Mouse (Mus musculus): ENCODE measurements around the gene Cped1. TPM values are rescaled to one million over a fixed set of nuclear protein-coding genes. Genes with fewer than 3 reads are reported as not detected.
"Not testable (repeated sequence)": the region's sequence is repeated elsewhere in the genome, so short reads cannot be mapped to it uniquely, and the experiment has no call there.

The Cped1 gene
- total RNA-seq, 2 experiments from 2014 or later: 2.2 TPM

- no peak for DNase-seq (ENCODE audit: low spot score in 2 of 2)
Measured at GRCm38 (mm10) chr6:22216276-22216973, 230.7 kb downstream of the Cped1 start.

DNA sequence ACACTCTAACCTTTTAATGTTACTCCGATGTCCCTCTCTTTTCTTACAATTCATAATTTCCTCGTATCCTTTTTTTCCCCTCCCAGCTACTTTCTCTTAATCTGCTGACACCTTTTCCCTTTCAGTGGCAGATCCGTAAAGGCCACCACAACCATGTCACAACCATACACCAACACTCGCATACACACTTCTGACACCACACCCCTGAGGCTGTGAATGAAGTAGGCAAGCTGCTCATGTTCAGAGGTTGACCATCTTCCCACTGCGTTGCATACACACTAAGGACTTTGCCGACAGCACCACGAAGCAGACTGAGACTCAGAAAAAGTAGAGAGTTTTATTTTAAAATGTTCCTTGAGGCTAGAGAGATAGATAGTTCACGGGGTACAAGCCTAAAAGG lies 235.4 kb downstream of the Cped1 start:
- no peak for DNase-seq (ENCODE audit: low spot score in 2 of 2)

- no peak for DNase-seq (ENCODE audit: low spot score in 2 of 2)
Measured at GRCm38 (mm10) chr6:22222087-22222486, 236.4 kb downstream of the Cped1 start.

DNA sequence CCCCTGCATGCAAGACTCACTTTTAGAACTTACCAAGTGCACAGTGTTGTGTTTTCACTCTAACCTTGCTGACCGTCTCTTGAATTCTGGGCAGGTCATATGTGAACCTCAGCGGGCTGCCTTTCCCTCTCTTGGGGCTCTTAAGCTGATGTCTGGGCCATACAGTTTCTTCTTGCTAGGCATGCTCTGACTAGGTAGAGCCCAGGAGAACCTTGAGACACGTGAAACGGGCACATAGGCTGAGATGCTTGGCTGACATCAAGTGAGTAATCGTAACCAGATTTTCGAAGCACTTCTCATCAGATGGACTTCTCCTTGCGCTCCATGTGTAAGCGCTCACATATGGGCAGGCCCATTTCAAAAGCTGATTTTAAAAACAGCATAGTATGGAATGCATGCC lies 237.2 kb downstream of the Cped1 start:
- DNase-seq (ENCODE audit: low spot score in 2 of 2): no peak

GRCm38 (mm10) chr6:22224351-22224750 lies 238.6 kb downstream of the Cped1 start:
- no peak for DNase-seq (ENCODE audit: low spot score in 2 of 2)

DNA sequence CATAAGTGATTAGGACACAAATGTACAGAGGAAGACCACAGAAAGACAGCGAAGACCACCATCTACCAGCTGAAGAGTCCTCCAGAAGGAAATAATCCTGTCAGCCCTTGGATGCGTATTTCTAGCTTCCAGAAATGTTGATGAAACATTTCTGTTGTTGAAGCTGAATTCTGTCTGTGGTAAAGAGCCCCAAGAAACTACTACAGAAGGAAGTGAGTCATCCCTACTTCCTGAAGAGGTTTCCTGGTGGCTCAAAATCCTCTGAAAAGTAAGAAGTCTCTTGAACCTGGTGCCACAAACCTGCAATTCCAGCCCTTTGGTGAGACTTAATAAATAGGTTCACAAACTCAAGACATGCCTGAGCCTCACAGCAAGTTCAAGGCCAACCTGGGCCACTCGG lies 245.5 kb downstream of the Cped1 start:
- DNase-seq (ENCODE audit: low spot score in 2 of 2): no peak

DNA sequence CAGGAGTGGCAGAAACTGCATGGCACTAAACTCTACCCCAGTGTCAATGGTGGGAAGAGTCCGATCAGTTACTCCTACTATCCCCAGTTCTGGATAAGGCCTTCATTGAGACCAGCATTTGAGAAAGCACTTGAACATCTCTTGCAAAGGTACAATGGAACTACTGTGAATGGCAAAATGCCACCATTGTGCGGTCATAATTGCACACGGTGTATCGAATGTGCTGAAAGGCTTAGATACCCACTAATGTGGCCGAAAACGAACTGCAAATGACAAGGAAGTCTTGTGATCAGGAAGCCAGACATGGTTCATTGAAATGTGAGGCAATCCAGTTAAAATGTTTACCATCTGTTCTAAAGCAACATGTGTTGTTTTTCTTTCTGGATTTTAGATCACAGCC lies 247.8 kb downstream of the Cped1 start:
- DNase-seq (ENCODE audit: low spot score in 2 of 2): no peak

DNA sequence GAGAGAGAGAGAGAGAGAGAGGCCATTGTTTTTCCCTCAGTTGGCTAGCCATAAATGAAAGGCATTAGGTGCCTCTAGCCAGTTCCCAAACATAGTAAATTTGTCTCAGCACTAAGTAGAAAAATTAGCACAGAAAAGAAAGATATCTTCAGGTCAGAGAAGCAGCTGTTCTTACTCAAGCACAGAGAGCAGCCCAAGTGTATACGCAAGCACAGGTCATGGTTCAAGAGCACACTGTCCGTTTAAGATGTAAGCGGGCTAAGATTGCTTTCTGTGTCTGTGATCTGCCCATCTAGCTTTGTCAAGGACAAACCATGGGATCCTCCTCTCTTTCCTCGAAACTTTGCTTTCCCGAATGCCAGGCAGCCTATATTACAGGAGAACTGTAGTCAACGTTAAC lies 249.4 kb downstream of the Cped1 start:
- DNase-seq (ENCODE audit: low spot score in 2 of 2): no peak

DNA sequence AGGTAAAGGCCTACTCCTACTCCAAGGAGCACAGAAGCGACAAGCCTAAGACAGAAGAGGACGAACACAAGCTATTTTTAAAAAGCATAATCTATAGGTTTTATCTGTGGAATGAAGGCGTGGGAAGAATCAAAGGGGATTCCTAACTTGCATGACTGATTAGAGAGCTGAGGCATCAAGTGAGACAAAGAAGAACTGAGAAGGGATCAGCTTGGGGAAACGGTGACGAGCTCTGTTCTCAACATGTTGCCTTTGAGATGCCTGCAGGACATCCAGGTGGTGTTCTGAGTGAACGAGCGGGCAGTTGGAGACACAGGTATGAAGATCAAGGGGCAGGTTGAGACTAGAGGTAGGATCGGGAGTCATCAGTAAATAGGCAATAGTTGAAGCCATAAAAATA lies 257.6 kb downstream of the Cped1 start:
- no peak for DNase-seq (ENCODE audit: low spot score in 2 of 2)

- DNase-seq (ENCODE audit: low spot score in 2 of 2): no peak
Measured at GRCm38 (mm10) chr6:22246696-22247095, 261.0 kb downstream of the Cped1 start.

DNA sequence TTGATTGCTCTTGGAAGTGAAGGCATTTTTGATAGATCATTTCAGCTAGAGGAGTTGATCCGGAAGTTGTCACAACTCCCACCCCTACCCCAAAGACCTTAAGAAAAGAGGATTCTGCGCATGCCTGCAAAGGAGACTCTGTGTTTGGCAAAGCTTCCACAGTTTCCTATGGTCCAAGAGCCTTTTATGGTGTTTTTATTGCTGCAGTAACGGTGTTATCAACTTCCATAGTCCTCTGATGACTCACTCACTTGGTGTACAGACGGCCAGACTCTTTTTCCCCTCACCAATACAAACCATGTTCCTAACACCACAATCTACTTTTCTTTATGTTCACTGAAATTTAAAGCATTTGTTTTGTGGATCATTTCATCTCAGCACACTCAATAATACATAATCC lies 273.1 kb downstream of the Cped1 start:
- no peak for DNase-seq (ENCODE audit: low spot score in 2 of 2)

- no peak for DNase-seq (ENCODE audit: low spot score in 2 of 2)
Measured at GRCm38 (mm10) chr6:22262519-22262918, 276.8 kb downstream of the Cped1 start.

GRCm38 (mm10) chr6:22264094-22264493 lies 278.4 kb downstream of the Cped1 start:
- not testable (repeated sequence) for DNase-seq (ENCODE audit: low spot score in 2 of 2)

DNA sequence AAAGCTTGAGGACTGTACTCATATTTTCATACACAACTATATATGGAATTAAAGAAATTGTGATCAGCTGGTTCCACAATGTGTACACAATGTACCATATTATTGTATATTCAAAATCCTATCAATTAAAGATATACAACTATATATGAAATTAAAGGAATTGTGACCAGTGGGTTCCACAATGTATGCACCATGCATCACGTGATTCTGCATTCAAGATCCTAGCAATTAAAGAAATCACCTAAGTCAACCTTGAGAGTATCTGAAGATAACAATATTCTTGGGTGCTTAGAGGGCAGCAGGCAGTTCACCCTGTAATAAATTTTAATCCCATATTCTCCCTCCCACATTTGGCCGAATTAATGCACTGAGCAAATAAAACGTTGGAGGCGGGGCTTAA lies 280.3 kb downstream of the Cped1 start:
- DNase-seq (ENCODE audit: low spot score in 2 of 2): no peak

DNA sequence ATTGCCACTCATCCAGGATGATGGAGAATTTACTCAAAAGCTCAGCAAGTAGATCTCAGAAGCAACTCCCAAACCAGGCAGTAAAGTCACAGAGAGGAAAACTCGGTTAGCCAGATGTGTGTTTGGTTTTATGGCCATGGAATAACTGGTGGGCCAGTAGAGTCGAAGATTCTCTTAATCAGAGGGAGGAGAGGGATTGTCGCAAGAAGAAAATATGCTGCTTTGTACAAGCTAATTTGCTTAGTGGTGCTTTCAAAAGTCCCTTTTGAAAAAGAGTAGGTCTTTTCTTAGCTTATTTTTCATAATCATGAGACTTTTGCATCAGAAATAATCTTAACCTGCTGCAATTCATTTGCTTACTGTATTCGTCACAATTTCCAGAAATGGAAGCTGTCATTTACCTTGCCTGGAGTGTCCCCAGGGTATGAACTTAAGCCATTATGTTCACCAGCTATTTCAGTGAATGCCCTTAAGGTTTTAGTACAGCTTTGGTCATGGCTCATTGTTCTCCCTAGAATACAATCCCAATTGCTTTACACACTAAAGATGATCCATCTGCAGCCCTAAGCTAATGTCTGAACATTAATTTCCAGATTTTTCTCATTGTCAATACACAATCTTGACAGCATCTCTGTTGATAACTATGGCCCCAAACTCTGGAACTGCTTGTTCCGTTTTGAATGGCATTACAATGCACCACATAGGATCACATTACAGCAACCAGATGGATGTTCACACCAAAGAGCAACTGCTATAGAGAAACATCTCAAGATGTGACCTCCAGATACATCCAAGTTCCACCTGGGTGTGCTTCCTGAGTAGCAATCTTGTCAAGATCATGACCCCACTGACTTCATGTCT lies 282.3 kb downstream of the Cped1 start:
- DNase-seq (ENCODE audit: low spot score in 2 of 2): no peak

DNA sequence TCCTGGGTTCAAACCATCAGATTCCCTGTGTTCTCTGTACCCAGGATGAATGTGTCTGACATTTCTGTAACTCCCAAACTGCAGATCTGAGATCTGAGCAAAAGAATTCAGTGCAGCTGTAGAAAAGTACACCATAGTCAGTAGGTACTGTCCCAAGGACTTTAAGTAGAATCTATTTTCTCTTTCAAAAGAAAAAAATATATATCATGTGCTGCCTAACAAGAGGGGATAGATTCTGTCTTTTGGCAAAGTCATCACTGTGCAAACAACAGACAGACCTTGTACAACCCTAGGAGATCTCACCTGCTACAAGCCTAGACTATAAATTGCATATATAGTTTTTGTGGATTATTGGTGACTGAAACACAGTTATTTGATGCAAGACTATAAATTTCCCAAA lies 283.0 kb downstream of the Cped1 start:
- no peak for DNase-seq (ENCODE audit: low spot score in 2 of 2)

GRCm38 (mm10) chr6:22269840-22270521 lies 284.3 kb downstream of the Cped1 start:
- DNase-seq (ENCODE audit: low spot score in 2 of 2): no peak

GRCm38 (mm10) chr6:22277941-22278340 lies 292.2 kb downstream of the Cped1 start:
- DNase-seq (ENCODE audit: low spot score in 2 of 2): no peak

- peak; percentile 50 to 68 for DNase-seq (ENCODE audit: low spot score in 2 of 2)
Measured at GRCm38 (mm10) chr6:22280217-22280861, 294.6 kb downstream of the Cped1 start.

GRCm38 (mm10) chr6:22282405-22282804 lies 296.7 kb downstream of the Cped1 start:
- no peak for DNase-seq (ENCODE audit: low spot score in 2 of 2)

GRCm38 (mm10) chr6:22288004-22288736 lies 302.5 kb downstream of the Cped1 start, which contains the start of gene Wnt16:
Gene Wnt16, plus strand, starts transcription at chr6:22288227.
- peak; percentile 16 to 41 for DNase-seq (ENCODE audit: low spot score in 2 of 2)

All from layer of hippocampus, adult 18-20 months (tissue).